Mouse (Mus musculus): Measurements from ENCODE around the gene Lcn10.

DNA sequence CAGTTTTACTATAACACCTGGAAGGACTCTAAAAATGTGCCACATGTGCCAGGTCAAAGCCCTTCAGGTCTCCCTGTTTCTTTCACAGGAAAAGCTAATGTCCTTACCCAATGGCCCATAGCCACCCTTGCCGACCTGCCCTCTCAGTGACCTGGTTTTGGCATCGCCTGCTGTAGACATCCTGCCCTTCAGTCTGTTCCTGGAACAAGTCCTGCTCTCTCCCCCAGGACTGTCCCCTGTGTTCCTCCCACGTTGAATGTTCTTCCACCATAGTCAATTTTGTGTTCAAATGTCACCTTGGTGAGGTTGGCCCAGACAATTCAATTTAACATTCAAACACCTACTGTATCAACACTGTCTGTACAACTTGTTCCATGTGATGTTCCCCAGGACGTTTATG is 14.4 kb downstream of the Lcn10 start:
- no peak for TF ChIP-seq CTCF (IDR thresholded peaks at IDR 0.05; ENCODE audit: control insufficient read depth, insufficient read depth, low read length)
- no peak for TF ChIP-seq POLR2A (IDR thresholded peaks at IDR 0.05; ENCODE audit: borderline replicate concordance, control insufficient read depth, low read depth, low read length)

Data from bone marrow, adult 2 months (tissue).